Mouse (Mus musculus): Measurements from ENCODE around the gene Gm853.
"Not testable (repeated sequence)": the region's sequence is repeated elsewhere in the genome, so short reads cannot be mapped to it uniquely, and the experiment has no call there.

Gene Gm853

DNA sequence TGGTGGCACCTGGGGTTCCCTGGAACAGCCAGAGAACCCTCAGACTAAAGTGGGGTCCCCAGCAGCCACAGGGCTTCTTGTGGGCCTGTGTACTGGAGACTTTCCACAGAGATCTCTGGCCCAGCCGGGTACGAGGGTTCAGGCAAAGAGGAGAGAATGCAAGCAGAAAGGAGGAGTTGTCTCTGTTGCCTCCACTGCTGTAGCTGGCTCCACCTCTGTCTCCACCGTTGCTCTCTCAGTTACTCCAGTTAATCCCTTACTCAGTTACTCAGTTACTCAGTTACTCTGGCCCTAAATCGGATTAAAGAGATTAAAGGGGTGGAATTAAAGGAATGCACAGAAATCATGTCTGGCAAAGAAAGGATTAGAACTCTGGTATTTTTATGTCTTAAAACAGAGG is at the start of gene Gm853:
TSS of gene Gm853 (minus strand) at position 223 of the 400 bp plus-strand sequence.
- no peak for DNase-seq (ENCODE audit: extremely low read depth, low read depth, low spot score)

DNA sequence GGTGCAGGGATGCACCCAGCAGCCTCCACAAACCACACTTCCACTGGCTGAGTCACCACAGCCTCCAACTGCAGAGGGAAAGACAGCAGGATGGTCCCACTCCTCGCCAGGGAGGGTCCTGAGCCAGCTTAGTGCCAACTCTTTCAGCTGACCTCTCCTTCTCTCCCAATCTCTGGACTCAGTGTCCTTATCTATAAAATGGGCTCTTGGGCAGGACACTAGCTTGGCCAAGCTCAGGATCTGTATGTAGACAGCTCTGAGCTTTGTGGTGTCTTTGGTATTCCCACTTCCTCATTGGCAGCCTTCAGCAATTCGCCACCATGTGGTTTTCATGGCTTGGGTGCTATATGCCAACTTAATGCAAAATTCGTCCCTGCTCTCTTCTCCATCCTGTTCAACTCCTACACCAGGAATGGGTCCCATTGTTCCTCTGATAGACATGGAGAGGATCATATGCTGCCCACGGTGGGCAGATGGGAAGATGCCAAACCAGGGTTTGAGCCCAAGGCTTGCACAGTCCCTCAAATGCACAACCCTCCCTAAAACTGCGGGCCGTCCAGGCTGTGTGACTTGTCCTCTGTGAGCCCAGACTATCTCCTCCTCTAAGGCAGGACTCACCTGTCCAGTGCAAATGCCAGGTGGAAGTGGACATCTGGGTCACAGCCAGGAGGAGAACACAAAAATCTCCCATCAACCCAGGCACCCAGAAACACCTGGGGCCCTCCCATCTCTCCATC is 48.6 kb upstream of the Gm853 start:
- no peak for DNase-seq (ENCODE audit: extremely low read depth, low read depth, low spot score)

DNA sequence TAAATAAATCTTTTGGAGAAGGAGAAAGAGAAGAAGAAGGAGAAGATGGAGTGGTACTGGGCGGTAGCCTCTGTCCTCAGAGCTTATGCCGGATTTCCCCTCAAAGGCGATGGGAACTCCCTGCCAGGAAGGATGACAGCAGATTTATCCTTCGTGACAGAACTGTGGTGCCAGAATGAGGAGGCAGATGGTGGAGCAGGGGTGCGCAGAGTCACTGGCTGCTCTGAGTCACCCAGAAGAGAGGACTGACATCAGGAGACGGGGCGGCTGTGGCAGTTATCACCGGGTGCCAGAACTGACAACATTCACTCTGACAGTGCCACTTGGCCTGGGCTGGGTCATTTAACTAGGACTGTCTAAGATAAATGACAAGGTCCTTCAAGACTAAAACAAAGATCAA is 47.9 kb upstream of the Gm853 start:
- no peak for DNase-seq (ENCODE audit: extremely low read depth, low read depth, low spot score)

DNA sequence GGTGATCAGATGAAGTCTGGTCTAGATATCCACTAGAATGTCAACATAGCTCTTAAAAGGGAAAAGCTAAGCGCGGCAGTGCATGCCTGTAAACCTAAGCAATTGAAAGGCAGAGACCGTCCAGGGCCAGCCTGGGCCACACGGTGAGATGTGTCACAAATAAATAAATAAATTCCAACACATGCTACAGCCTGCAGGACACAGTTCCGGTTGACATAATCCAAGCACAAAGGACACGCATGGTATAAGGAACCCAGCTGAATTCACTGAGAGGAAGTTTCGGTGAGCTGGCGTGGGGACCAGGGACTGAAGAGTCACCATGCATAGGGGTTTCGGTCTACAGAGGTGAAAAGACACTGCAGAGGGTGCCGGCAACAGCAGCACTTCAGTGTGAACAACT is 46.5 kb upstream of the Gm853 start:
- no peak for DNase-seq (ENCODE audit: extremely low read depth, low read depth, low spot score)

- DNase-seq (ENCODE audit: extremely low read depth, low read depth, low spot score), result no peak
These were observed 44.9 kb upstream of the Gm853 start for GRCm38 (mm10) chr4:130267069-130267468.

GRCm38 (mm10) chr4:130266601-130267000 is 44.4 kb upstream of the Gm853 start:
- DNase-seq (ENCODE audit: extremely low read depth, low read depth, low spot score), result no peak

DNA sequence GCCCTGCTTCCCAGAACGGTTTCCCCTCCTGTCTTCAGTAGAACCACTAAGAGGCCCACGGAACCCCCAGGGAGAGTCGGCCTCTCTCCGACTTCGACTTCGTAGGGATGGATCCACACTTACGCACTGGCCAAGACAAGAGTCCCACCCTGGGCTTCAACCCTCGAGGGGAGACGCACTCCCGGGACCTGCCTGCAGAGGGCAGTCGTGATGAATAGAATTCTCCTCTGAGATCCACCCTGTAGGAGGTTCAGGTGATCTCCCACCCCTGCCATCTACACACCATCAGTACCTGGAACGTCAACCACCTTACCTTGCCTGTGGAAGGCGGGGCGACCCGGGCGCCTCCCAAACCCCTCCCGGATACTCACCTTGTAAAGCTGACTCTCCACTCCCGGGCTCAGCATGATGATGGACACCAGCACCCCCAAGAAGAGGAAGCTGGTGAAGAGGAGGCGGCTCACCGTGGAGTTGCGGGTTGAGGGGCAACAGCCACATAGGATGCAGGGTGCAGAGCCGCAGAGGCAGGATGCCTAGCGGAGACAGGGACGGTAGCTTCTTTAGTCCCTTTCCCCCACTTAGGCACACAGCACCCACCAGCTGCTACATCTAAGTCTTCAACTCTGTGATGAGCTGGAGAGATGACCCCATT is 42.6 kb upstream of the Gm853 start:
- no peak for DNase-seq (ENCODE audit: extremely low read depth, low read depth, low spot score)

DNA sequence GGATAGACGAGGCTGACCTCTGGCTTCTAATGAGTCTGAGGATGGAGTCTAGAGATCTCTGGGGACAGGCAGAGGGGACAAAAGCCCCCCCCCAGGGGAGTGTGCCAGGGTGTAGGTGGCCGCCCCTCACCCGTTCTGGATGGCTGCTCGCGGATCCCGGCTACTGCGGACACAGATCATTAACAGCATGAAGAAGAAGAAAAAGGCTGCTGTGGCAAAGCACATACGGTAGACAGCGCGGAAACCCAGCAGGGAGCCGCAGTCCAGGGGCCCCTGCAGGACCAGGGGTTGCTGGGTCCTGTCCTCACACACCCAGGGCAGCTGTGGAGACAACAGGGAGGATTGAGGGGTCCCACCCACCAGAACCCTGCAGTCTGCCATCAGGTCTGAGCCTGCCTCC is 41.9 kb upstream of the Gm853 start:
- no peak for DNase-seq (ENCODE audit: extremely low read depth, low read depth, low spot score)

GRCm38 (mm10) chr4:130260406-130260805 is 38.2 kb upstream of the Gm853 start:
- DNase-seq (ENCODE audit: extremely low read depth, low read depth, low spot score), result no peak

- no peak for DNase-seq (ENCODE audit: extremely low read depth, low read depth, low spot score)
These were observed 30.4 kb upstream of the Gm853 start for GRCm38 (mm10) chr4:130252441-130253157.

- no peak for DNase-seq (ENCODE audit: extremely low read depth, low read depth, low spot score)
These were observed 29.6 kb upstream of the Gm853 start for GRCm38 (mm10) chr4:130251763-130252162.

- no peak for DNase-seq (ENCODE audit: extremely low read depth, low read depth, low spot score)
These were observed 29.0 kb upstream of the Gm853 start for GRCm38 (mm10) chr4:130251172-130251705.

DNA sequence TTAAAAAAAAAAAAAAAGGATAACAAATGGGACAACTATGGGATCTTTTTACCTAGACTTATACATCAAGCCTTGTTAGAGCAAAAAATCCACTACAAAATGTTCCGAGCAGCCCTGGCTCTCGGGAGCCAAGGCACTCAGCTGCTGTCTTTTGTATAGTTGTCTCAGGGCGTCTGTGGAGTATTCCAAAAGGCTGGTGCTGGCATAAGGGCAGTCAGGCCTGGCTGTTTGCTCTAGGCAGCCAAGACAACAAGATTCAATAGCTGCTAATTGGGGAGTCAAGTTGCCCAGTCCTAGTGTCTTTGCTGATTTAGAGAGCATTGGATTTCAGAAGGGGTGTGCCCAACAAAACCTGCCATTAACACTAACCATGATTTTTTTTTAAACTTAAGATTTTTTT is 26.4 kb upstream of the Gm853 start:
- no peak for DNase-seq (ENCODE audit: extremely low read depth, low read depth, low spot score)

DNA sequence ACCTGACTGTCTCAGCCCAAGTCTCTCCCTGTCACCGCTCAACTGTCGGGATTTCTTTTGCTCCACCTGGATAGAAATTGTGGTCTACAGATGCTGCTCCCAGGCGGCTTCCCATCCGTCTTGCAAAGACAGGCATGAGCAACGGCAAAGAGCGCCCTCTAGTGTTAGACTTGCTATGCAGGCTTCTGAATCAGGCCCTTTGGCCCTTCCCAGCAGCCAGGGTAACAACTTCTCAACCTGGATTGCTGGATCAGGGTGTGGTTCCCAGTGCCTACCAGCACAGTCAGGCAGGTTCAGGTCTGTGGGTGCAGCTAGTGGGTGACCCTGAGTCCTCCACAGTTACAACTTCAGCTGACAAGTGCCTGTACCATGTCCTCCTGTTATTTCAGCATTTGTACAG is 23.9 kb upstream of the Gm853 start:
- DNase-seq (ENCODE audit: extremely low read depth, low read depth, low spot score), result peak; percentile 19

DNA sequence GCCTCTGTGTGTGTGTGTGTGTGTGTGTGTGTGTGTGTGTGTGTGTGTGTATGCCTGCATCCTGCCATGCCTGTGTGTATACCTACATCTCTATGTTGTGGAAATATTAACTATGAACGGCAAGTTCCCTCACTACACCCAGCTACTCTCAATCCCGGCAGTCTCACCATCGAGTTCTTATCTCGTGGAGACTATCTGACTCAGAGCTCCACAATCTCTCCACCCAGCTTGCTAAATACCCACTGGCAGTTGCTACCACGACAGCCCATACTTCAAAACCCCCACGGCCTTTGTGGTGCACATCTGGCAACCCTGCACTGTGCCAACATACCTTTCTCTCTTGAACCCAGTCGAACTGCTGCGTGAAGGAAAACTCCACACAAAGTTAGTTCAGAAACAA is 22.5 kb upstream of the Gm853 start:
- no peak for DNase-seq (ENCODE audit: extremely low read depth, low read depth, low spot score)

- DNase-seq (ENCODE audit: extremely low read depth, low read depth, low spot score), result not testable (repeated sequence)
These were observed 21.4 kb upstream of the Gm853 start for GRCm38 (mm10) chr4:130243621-130244020.

- no peak for DNase-seq (ENCODE audit: extremely low read depth, low read depth, low spot score)
These were observed 20.8 kb upstream of the Gm853 start for GRCm38 (mm10) chr4:130242956-130243355.

DNA sequence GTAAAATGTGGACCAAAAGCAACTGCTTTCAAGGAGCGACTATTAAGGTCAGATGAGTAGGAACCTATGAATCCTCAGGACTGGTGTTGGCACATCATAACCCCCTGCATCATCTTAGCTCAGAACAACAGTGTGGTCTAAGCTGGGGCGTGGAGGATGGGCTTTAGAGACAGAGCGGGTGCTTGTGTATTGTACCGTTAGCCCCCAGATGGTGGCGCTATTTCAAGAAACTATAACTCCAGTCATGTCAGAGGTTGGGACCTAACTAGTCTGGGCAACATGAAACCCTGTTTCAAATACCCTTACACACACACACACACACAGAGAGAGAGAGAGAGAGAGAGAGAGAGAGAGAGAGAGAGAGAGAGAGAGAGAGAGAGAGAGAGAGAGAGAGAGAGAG is 18.5 kb upstream of the Gm853 start:
- DNase-seq (ENCODE audit: extremely low read depth, low read depth, low spot score), result no peak

- DNase-seq (ENCODE audit: extremely low read depth, low read depth, low spot score), result no peak
These were observed 15.4 kb upstream of the Gm853 start for GRCm38 (mm10) chr4:130237607-130238006.

- DNase-seq (ENCODE audit: extremely low read depth, low read depth, low spot score), result no peak
These were observed 14.2 kb upstream of the Gm853 start for GRCm38 (mm10) chr4:130236361-130236760.

GRCm38 (mm10) chr4:130224071-130224470 is 1.9 kb upstream of the Gm853 start:
- no peak for DNase-seq (ENCODE audit: extremely low read depth, low read depth, low spot score)

- no peak for DNase-seq (ENCODE audit: extremely low read depth, low read depth, low spot score)
These were observed 2.0 kb downstream of the Gm853 start for GRCm38 (mm10) chr4:130220176-130220575.
